Mouse (Mus musculus): ENCODE results near the gene Igfbp2. TPM values are rescaled to one million over a fixed set of nuclear protein-coding genes. Genes with fewer than 3 reads are reported as not detected.

Igfbp2 gene
- polyA plus RNA-seq, 1 experiment = 222 TPM

DNA sequence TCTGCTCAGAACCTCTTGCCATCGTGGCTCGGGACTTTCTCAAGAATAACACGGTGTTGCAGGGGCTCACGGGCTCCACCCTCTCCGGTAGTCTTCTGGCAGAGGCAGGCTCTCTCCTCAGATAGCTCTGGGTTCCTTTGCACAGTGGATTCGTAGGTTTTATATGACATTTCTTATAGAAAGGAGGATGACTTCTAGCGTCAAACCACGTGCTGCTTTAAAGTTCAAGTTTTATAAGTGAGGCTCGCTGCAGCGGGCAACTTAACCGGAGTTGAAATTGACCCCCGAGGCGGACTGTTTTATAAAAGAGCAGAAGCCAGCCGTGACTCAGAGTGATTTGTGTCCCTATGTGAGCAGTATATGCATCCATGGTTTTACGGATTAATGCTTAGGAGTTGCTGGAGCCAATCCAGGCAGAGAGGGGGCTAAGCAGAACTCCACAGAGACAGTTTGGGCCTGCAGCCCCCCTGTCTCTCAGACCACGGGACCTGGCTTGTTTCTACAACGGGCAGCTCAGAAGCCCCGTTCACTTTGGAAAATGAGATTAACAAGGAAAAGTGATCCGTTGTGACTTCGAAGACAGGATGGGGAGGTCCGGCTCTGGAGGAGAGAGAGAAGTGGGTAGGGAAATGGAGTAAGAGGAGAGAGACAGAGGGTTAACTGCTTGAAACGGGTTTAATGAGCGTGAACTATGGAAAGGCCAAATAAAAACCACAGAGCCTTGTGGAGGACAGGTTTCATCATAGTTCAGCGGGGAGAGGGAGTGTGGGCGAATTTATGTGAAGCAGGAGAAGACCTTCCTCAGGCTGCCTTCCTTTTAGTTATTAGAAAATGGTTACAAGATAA, 54.4 kb downstream of the Igfbp2 start:
- no peaks in the 10 kb centered on the region for H3K36me3 ChIP-seq (ENCODE audit: control insufficient read depth, insufficient read depth)
- no peaks in the 10 kb centered on the region for H3K79me2 ChIP-seq (ENCODE audit: control insufficient read depth, insufficient read depth)
- TF ChIP-seq FOSL1 (IDR thresholded peaks at IDR 0.05; ENCODE audit: insufficient read depth, low read length, poor library complexity, severe bottlenecking) (no peak), USF1 (IDR thresholded peaks at IDR 0.05; ENCODE audit: low read depth) (peak; percentile 64), MAX (IDR thresholded peaks at IDR 0.05) (peak; percentile 12), MYOD1 (IDR thresholded peaks at IDR 0.05; ENCODE audit: control insufficient read depth, insufficient read length, low read depth) (no peak)
- no peaks in the 10 kb centered on the region for H3K79me3 ChIP-seq (ENCODE audit: low read depth)
- no peak overlapping the region for H3K4me3 ChIP-seq (ENCODE audit: insufficient read depth, poor library complexity, severe bottlenecking)
- H3ac ChIP-seq (ENCODE audit: control insufficient read depth, insufficient read length, low read depth) = peak overlapping the region; percentile 52
- H3K27me3 ChIP-seq (ENCODE audit: control insufficient read depth, insufficient read depth, insufficient read length) = no peaks in the 10 kb centered on the region

DNA sequence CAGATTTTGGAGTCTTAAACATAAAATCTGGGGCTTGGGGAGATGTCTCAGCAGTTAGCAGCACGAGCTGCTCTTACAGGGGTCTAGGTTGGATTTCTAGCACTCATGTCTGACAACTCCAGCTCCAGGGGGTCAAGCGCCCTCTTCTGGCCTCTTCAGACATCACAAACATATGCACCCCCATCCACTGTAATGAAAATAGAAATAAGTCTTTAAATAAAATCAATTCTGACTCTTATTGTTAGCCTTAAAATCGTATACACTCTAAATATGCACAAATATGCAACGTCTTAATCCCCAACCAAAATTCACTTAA, 55.0 kb downstream of the Igfbp2 start:
- H3ac ChIP-seq (ENCODE audit: control insufficient read depth, insufficient read length, low read depth) = no peak overlapping the region
- H3K4me3 ChIP-seq (ENCODE audit: insufficient read depth, poor library complexity, severe bottlenecking) = no peak overlapping the region

DNA sequence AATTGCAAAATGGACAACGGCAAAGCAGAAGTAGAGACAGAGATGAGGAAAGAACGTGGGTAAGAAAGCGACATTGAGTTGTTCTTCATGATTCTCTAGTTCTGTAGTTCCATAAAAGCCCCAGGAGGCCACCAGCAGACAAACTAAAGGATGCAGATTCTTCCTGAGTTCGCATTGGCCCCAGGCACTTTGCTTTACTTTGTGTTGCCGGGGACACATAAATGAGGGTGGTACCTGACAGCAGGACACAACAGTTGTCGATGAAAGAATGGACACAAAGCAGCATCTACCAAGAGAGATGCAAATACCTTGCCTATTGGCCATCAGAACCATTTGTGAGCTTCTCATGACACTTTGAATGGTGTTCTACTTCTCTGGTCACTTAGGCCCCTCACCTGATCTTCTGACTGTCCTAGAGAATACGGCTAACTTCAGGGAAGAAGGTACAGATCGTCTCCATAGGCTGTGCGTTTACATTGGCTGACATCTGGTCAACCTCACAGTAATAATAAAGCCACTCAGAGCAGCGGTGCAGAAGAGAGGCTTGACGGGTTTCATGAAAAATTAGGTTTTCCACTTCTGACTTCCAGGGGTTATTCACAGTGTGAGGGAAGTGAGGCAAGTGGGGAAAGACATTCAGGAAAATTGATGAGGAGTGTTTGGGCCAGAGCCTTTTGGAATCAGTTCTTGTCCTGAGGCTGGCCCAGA, 61.0 kb downstream of the Igfbp2 start:
- H3K4me3 ChIP-seq (ENCODE audit: insufficient read depth, poor library complexity, severe bottlenecking) = no peak overlapping the region
- no peaks in the 10 kb centered on the region for H3K79me2 ChIP-seq (ENCODE audit: control insufficient read depth, insufficient read depth)
- TF ChIP-seq FOSL1 (IDR thresholded peaks at IDR 0.05; ENCODE audit: insufficient read depth, low read length, poor library complexity, severe bottlenecking) = no peak
- TF ChIP-seq USF1 (IDR thresholded peaks at IDR 0.05; ENCODE audit: low read depth) = no peak
- no peak for TF ChIP-seq CEBPB (IDR thresholded peaks at IDR 0.05; ENCODE audit: low read depth)
- TF ChIP-seq CTCF (IDR thresholded peaks at IDR 0.05; ENCODE audit: control insufficient read depth, insufficient read depth, insufficient read length) = no peak
- no peak for TF ChIP-seq MYOG (IDR thresholded peaks at IDR 0.05; ENCODE audit: control insufficient read depth, extremely low read depth, insufficient read length)
- no peak for TF ChIP-seq MAX (IDR thresholded peaks at IDR 0.05)
- no peak for TF ChIP-seq MYOD1 (IDR thresholded peaks at IDR 0.05; ENCODE audit: control insufficient read depth, insufficient read length, low read depth)
- H3K36me3 ChIP-seq (ENCODE audit: control insufficient read depth, insufficient read depth) = no peaks in the 10 kb centered on the region
- no peaks in the 10 kb centered on the region for H3K27me3 ChIP-seq (ENCODE audit: control insufficient read depth, insufficient read depth, insufficient read length)
- H3ac ChIP-seq (ENCODE audit: control insufficient read depth, insufficient read length, low read depth) = no peak overlapping the region
- no peaks in the 10 kb centered on the region for H3K79me3 ChIP-seq (ENCODE audit: low read depth)

More for the DNA sequence above, 55.0 kb downstream of the Igfbp2 start:
- Histone ChIP-seq H3K79me2 (ENCODE audit: control insufficient read depth, insufficient read depth) (no peaks in the 10 kb centered on the region), H3K36me3 (ENCODE audit: control insufficient read depth, insufficient read depth) (no peaks in the 10 kb centered on the region), H3K79me3 (ENCODE audit: low read depth) (no peaks in the 10 kb centered on the region), H3K27me3 (ENCODE audit: control insufficient read depth, insufficient read depth, insufficient read length) (no peaks in the 10 kb centered on the region)
- TF ChIP-seq USF1 (IDR thresholded peaks at IDR 0.05; ENCODE audit: low read depth) (no peak), CEBPB (IDR thresholded peaks at IDR 0.05; ENCODE audit: low read depth) (no peak), MYOG (IDR thresholded peaks at IDR 0.05; ENCODE audit: control insufficient read depth, extremely low read depth, insufficient read length) (no peak), MAX (IDR thresholded peaks at IDR 0.05) (no peak), CTCF (IDR thresholded peaks at IDR 0.05; ENCODE audit: control insufficient read depth, insufficient read depth, insufficient read length) (peak; percentile 6), MYOD1 (IDR thresholded peaks at IDR 0.05; ENCODE audit: control insufficient read depth, insufficient read length, low read depth) (no peak), FOSL1 (IDR thresholded peaks at IDR 0.05; ENCODE audit: insufficient read depth, low read length, poor library complexity, severe bottlenecking) (no peak)

DNA sequence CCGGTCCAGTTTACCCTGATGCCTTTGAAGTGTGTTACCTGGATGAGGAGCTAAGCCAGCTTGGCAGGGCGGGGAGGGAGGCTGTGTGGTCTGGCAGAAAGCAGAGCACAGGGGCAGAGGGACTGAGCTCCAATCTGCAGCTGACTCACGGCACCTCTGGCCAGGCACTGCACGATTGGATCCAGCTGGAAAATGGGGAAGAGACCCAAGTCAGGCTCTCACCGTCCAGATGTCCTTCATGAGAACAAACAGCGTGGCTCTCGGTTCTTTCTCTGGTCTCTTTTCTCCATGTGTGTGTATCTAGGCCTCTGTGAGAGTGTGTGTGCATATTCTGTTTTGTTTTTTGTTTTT, 61.5 kb downstream of the Igfbp2 start:
- Histone ChIP-seq H3K79me2 (ENCODE audit: control insufficient read depth, insufficient read depth) (no peaks in the 10 kb centered on the region), H3K79me3 (ENCODE audit: low read depth) (no peaks in the 10 kb centered on the region), H3K36me3 (ENCODE audit: control insufficient read depth, insufficient read depth) (no peaks in the 10 kb centered on the region), H3ac (ENCODE audit: control insufficient read depth, insufficient read length, low read depth) (no peak overlapping the region), H3K27me3 (ENCODE audit: control insufficient read depth, insufficient read depth, insufficient read length) (no peaks in the 10 kb centered on the region), H3K4me3 (ENCODE audit: insufficient read depth, poor library complexity, severe bottlenecking) (no peak overlapping the region)
- TF ChIP-seq CEBPB (IDR thresholded peaks at IDR 0.05; ENCODE audit: low read depth) (no peak), MAX (IDR thresholded peaks at IDR 0.05) (no peak), MYOG (IDR thresholded peaks at IDR 0.05; ENCODE audit: control insufficient read depth, extremely low read depth, insufficient read length) (no peak), FOSL1 (IDR thresholded peaks at IDR 0.05; ENCODE audit: insufficient read depth, low read length, poor library complexity, severe bottlenecking) (no peak), CTCF (IDR thresholded peaks at IDR 0.05; ENCODE audit: control insufficient read depth, insufficient read depth, insufficient read length) (no peak), USF1 (IDR thresholded peaks at IDR 0.05; ENCODE audit: low read depth) (no peak), MYOD1 (IDR thresholded peaks at IDR 0.05; ENCODE audit: control insufficient read depth, insufficient read length, low read depth) (no peak)

DNA sequence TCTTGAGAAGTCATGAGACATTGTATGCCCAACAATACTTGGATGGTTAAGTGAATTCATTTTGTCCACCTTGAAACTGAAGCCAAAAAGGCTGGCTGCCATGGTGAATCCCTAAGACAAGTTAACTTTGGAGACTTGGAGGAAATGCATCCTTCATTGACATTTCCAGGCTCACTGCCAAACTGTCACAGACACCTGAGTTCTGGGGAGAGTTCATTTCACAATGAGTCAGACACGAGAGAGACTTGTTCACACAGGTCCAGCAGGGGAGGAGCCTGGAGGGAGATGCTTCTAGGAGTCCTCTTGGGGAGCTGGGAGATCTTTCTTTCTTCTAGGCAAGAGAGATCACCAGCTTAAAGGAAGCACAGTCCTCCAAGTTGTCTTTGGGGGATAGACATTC, 63.6 kb downstream of the Igfbp2 start:
- Histone ChIP-seq H3ac (ENCODE audit: control insufficient read depth, insufficient read length, low read depth) (no peak overlapping the region), H3K79me2 (ENCODE audit: control insufficient read depth, insufficient read depth) (no peaks in the 10 kb centered on the region), H3K79me3 (ENCODE audit: low read depth) (no peaks in the 10 kb centered on the region), H3K36me3 (ENCODE audit: control insufficient read depth, insufficient read depth) (no peaks in the 10 kb centered on the region), H3K4me3 (ENCODE audit: insufficient read depth, poor library complexity, severe bottlenecking) (no peak overlapping the region), H3K27me3 (ENCODE audit: control insufficient read depth, insufficient read depth, insufficient read length) (no peaks in the 10 kb centered on the region)
- TF ChIP-seq MYOG (IDR thresholded peaks at IDR 0.05; ENCODE audit: control insufficient read depth, extremely low read depth, insufficient read length) = no peak
- TF ChIP-seq CTCF (IDR thresholded peaks at IDR 0.05; ENCODE audit: control insufficient read depth, insufficient read depth, insufficient read length) = no peak
- no peak for TF ChIP-seq CEBPB (IDR thresholded peaks at IDR 0.05; ENCODE audit: low read depth)
- TF ChIP-seq USF1 (IDR thresholded peaks at IDR 0.05; ENCODE audit: low read depth) = no peak
- TF ChIP-seq MAX (IDR thresholded peaks at IDR 0.05) = no peak
- no peak for TF ChIP-seq FOSL1 (IDR thresholded peaks at IDR 0.05; ENCODE audit: insufficient read depth, low read length, poor library complexity, severe bottlenecking)
- TF ChIP-seq MYOD1 (IDR thresholded peaks at IDR 0.05; ENCODE audit: control insufficient read depth, insufficient read length, low read depth) = no peak

Measured in C2C12 (cell line).